Mouse (Mus musculus): ENCODE results near the gene Zfp27.

DNA sequence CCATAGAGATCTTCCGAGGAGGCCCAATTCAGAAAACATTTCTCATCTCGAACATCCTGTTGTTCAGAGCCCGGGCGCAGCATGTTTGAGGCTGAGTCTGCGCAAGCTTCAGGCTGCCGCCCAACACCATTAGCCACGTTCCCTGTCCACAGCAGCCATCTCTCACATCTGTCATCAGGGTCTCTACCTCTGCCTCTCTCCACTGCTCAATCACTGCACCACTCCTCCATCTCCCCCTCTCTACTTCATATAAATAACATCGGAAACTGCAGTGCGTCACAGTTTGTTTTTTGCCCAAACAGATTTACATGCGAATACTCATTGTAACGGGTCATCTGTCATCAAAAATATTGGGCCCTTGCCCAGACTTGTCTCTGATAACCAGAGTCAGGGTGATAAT, 34.7 kb upstream of the Zfp27 start:
- TF ChIP-seq CTCF (IDR thresholded peaks at IDR 0.05; ENCODE audit: low read depth, low read length) (no peak), POLR2A (IDR thresholded peaks at IDR 0.05; ENCODE audit: insufficient read depth, low read length) (no peak)

All from ES-Bruce4 (cell line).